Mouse (Mus musculus) cerebellum, adult (tissue): ENCODE measurements around the gene Ifne.
A peak's percentile ranks its signal among the peaks of the same experiment; 100 is the strongest.
"Not testable (repeated sequence)": the region's sequence is repeated elsewhere in the genome, so short reads cannot be mapped to it uniquely, and the experiment has no call there.

Experiments
- ATAC-seq: cut with Nextera tagmentation; 2 replicates; pipeline ENCODE4 v1.9.2; 2017; ENCODE audit warnings: mild to moderate bottlenecking, moderate library complexity, mixed read lengths; ENCODE audit not compliant: insufficient number of reproducible peaks, low FRiP score, low TSS enrichment

Gene Ifne

DNA sequence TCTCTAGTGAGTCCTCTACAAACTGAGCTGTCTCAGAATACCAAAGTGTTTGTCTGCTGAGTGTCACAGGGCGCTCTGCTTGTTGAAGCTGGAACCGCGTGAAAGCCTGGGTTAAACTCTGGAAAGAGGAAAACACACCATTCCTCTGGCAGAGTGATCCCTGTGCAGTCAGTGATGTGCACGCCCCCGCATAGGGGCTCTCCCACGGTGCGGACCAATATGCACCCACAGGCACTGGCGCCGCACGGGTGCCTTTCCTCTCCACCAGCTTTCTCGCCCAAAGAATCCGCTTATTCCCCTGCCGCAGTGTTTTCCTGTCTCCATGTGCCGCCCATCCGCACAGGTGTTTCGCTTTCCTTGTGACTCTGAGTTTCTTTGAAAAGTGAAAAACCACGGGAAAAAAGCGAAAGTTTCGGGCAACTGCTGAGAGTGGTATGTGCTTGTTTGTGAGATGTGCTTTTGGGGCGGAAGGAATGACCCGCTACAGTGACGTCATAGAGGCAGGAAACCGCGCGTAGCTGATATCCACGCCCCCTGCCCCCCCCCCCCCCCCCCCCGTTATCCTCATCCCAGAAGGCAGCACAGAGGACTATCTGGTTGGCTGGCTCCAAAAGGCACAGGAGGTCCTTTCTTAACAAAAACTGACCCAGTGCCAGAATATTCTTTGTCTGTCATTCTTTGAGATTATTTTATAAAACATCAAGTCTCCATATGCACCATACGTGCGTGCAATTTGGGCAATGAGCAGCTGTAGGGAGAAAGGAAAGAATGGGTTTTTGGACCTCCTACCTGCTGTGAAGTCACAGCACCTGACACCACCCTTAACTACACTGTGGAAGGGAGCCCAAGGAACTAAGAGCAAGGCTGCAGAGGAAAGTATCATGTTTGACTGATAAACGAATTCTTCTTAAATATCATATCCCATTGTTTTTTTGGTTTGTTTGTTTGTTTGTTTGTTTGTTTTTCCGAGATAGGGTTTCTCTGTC is 11.8 kb downstream of the Ifne start:
- ATAC-seq, result peak; percentile 62

DNA sequence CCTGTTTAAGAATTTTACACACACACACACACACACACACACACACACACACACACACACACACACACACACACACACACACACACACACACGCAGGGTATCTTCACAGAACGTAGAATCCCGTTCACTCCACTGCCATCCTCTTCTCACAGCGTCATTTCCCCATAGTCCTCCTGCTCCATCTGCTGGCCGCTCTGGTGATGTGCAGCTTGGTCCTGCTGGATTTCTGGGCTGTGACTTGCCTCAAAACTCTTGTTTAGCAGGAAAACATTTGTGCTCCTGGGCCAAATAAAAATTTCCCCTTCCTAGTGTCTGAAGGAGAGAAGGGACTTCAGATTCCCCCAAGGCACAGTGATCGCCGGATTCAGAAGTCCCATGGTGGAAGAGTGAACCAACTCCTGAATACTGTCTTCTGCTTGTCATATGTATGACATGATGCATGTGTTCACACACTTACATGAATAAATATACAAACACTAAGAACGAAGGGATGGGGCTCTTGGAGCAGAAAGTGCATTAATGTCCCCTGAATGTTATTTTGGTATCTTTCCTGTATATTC is 12.6 kb downstream of the Ifne start:
- peak; percentile 94 for ATAC-seq

DNA sequence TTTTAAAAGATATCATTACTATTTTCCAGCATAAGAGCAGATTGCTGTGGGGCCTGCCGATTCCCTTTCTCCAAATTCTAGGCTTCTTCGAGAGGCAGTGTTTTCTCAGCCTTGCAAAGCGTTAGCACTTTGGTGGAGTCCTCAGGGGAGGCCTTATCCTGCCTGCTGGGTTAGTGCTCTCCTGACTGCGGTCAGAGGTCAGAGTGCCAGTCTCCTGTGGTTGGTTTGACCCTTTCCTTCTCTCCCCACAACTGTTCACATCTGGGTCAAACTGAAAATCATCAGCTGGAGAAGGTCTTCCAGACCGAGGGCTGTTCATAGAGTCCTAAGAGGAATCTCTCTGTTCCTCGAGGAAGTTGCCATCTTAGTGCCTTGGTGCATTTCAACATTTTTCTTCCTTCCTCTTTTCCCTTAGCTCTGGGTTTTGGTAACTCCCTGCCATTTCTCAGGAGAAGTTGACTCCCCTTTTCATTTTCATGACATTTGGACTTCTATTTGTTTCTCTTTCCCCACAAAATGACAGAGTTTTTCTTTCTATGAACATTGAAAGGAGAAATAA is 14.9 kb downstream of the Ifne start:
- no peak for ATAC-seq

DNA sequence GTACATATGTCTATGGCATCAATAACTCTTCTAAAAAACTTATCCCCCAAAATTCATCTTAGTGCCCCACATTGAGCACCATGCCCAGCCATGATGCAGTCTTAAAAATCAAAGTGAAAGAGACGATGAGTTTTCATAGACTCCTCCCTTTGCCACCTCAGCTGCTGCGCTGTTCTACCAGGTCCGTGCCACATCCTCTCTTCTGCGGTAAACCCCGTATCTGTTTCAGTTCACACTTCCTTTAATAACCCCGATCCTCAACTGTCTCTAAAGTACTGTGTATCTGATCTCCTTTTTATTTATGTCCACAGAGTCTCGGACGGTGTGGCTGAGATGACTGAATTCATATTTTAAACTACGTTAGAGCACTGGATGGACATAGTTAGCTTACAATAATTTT is 15.4 kb downstream of the Ifne start:
- no peak for ATAC-seq

DNA sequence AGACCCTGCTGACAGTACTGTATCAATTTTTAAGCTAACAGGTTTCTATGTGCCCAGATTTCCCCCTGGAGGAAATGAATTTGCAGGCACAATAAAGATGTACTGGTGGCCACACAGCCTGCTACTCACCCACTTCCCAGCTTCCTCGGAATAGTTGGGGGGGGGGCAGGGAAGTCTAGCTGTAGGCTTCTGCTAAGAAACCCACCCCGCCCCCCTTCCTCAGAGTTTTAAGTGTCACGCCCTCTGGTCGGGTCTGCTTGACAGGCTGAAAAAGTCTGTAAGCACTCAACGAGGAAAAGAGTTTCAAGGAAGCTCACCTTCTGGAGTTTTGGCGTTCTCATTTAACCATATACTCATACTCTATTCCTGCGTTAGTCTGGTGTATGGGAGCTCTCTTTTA is 16.7 kb downstream of the Ifne start:
- no peak for ATAC-seq

DNA sequence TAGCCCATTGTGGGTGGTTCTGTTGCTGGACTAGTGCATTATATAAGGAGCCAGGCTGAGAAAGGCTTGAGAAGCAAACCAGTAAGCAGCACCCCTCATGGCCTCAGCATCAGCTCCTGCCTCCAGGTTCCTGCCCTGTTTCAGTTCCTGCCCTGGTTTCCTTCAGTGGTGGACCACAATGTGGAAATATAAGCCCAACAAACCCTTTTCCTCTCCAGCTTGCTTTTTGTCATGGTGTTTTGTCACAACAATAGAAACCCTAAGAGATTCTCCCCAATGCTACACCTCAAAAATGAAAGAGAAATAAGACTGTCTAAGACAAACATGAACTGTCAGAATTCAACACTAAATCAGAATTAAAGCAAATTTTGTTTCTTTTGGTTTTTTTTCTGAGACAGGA is 20.8 kb downstream of the Ifne start:
- ATAC-seq, result no peak

DNA sequence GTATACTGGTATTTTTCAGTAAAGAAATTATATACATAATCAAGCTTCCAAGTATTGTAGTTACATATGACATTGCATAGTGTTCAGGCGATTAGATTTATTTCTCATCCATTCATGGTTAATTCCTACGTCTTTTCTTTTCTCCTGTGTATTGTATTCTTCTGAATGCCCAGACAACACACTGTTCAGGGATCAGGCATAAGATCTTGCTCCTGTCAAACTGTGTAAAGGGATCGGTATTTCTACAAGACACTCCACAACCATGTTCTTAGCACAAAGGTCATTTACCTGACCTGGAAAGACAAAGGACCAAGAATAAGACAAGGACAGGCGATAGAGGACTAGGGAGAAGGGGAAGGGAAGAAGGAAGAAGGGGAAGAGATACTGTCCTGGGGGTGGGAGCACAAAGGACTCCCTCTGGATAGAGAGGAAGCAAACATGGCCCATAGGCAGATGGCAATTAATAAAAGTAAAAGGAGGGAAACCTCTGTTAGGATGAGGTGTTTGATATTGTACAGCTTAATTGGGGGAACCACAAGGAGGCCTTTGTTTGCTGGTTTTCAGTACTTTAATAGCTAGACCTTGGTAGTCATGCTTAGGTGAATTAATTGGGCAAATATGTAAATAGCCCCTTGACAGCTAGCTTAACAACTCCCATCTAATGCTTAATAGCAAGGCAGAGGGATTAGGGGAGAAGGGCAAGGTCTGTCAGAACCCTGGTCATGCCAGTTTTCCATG is 28.8 kb downstream of the Ifne start:
- no peak for ATAC-seq

DNA sequence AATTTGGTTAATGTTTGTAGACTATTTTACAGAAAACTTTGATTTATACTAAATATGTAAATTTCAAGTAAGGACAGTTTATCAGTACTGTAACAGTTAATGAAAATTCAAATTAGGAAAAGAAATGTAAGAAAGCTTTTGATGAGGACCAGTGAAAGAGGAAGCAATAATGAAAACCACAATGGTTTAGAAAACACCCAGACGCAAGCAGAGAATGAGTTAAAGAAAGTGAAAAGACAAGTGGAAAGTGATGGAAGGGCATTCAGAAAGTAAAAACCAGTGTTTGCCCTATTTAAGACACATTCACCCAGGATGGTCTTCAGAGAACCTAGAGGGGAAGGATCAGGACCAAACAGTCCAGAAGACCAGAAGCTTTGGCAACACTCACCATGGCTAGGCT is 30.3 kb downstream of the Ifne start, which contains the start of gene Ifna1:
Gene Ifna1, plus strand, starts transcription at position 390 of the 400 bp plus-strand sequence.
- ATAC-seq, result no peak

DNA sequence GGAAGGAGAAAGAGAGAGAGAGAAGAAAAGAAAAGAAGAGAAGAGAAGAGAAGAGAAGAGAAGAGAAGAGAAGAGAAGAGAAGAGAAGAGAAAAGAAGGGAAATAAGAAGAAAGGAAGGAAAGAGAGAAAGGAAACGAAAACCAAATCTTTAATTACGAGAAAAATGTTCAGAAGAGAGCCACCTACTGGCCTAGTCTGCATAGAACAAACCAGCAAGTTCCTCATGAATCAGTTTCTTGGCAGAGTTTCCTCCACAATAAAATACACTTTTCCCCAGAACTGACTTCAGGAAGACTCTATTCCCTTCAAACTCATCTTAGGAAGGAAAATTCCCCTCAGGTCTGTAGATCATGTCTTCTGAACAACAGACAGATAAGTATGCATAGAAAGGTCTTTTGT is 34.7 kb downstream of the Ifne start:
- ATAC-seq, result no peak

DNA sequence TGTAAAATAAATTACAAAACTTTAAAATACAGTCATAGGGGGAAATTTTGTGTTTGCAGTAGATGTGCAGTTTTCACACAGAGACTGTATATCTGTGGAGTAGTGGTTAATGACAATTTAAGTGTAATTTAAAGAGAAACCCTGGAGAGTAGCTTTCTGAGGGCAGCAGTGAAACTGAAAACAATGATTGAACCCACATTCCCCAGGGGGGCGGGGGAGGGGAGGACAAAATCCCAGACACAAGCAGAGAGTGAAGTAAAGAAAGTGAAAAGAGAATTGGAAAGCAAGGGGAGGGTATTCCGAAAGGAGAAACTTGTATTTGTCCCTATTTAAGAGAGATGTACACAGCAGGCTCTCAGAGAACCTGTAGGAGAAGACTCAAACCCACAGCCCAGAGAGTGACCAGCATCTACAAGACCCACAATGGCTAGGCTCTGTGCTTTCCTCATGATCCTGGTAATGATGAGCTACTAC is 38.5 kb downstream of the Ifne start, which contains the start of gene Ifna4:
Gene Ifna4, plus strand, starts transcription at position 424 of the 474 bp plus-strand sequence.
- no peak for ATAC-seq

DNA sequence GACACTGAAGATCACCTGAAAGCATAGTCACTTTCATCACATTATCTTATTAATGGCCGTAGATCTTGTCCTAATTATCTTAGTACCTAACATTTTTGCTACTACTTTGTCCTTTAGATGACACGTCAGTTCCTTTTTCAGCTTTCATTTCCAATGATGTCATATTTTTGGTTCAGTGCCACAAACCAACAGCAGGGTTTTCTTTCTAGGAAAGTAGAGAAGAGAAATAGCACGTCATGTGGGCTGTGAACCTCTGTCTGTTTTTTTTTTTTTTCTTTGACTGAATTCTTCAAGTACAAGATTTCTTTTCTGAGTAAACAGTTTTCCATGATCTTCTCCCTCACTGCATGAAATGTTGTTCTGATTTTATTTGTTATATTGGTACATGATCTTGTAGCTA is 39.9 kb downstream of the Ifne start:
- ATAC-seq, result no peak

DNA sequence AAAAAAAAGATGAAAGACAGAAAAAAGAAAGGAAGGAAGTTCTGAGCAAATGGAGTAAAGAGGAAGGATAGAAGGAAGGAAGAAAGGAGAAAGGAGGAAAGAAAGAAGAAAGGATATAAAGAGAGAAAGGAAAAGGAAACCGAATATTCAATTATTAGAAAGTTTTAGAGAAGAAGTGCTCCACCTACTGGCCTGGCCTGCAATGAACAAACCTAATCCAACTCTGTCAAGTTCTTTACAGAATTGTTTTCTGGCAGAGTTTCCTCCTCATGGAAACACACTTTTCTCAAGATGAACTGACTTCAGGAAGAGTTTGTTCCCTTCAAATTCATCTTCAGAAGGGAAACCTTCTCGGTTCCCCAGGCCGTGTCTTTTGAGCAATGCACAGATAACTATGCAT is 41.2 kb downstream of the Ifne start:
- ATAC-seq, result no peak

DNA sequence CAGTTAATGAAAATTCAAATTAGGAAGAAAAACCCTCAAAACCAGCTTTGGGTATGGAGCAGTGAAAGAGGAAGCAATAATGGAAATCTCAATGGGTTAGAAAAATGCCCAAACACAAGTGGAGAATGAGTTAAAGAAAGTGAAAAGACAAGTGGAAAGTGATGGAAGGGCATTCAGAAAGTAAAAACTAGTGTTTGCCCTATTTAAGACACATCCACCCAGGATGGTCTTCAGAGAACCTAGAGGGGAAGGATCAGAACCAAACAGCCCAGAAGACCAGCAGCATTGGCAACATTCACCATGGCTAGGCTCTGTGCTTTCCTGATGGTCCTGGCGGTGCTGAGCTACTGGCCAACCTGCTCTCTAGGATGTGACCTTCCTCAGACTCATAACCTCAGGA is 44.8 kb downstream of the Ifne start, which contains the start of gene Ifna5:
Gene Ifna5, plus strand, starts transcription at position 301 of the 400 bp plus-strand sequence.
- not testable (repeated sequence) for ATAC-seq

DNA sequence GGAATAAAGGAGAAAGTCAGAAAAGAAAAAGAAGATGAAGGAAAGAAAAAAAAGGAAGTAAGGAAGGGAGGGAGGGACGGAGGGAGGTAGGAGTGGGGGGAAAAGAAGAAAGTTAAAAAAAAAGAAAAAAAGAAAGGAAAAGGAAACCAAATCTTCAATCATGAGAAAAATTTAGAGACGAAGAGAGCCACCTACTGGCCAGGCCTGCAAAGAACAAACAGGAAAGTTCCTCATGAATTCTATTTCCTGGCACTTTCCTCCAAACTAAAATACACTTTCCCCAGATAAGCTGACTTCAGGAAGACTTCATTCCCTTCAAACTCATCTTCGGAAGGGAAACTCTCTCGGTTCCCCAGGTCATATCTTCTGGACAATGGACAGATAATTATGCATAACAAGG is 49.5 kb downstream of the Ifne start:
- no peak for ATAC-seq
